Mouse (Mus musculus): ENCODE measurements around the gene Tmem150c.

Tmem150c gene

GRCm38 (mm10) chr5:100102395-100102794 is 57.2 kb downstream of the Tmem150c start:
- no peak for DNase-seq (ENCODE audit: inconsistent age in 2 of 2, low spot score in 1 of 2)

DNA sequence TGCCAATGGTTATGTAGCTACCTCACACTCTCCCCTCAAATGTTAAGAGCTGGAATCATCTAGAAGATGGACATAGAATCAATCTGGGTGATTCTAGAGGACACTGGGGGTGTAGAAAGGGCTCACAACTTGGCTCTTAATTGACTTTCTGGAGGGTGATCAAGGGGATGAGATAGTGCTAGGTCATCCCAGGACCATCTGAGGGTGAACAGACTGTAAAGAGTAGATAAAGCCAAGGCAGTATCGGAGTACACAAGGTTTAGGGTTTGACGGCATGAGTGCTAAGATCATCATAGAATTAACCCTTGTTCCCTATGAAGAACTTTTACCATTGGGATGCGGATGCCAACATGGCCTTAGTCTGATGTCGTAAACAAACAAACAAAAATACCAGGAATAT is 61.6 kb downstream of the Tmem150c start:
- DNase-seq (ENCODE audit: inconsistent age in 2 of 2, low spot score in 1 of 2): no peak

DNA sequence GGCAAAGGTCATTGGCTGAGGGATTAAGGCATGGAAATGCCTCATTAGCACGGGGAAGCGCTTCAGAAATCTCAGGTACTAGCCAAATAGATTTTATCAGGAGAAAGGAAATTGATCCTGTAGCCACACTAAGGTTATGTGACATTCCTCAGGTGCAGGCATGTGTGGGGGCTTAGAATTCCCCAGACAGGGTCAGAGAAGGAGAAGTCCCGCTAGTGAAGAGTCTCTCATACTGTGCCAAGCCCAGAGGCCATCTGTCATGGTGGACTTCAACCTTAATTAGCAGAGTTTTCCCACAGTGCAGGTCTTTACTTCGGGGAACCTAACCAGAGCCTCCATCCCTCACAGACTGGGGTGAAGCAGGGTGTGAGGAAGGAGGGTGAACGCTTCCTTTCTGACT is 62.7 kb downstream of the Tmem150c start:
- no peak for DNase-seq (ENCODE audit: inconsistent age in 2 of 2, low spot score in 1 of 2)

- DNase-seq (ENCODE audit: inconsistent age in 2 of 2, low spot score in 1 of 2): no peak
Observed at GRCm38 (mm10) chr5:100091602-100092001, 68.0 kb downstream of the Tmem150c start.

DNA sequence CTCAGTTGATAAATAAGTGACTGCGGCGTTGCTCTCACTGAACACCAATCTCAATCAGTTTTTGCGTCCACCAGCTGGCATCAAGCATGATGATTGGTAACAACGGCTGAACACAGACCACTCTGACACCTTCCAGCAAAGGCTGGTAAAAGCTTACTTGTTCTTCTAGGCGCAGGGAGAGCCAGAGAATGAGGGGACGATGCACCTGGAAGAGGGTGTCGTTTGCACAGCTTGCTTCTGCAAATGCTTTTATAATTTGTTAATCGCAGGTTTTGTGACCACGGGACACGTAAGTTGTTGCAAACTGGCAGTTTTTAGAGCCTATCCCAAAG is 68.4 kb downstream of the Tmem150c start:
- no peak for DNase-seq (ENCODE audit: inconsistent age in 2 of 2, low spot score in 1 of 2)

DNA sequence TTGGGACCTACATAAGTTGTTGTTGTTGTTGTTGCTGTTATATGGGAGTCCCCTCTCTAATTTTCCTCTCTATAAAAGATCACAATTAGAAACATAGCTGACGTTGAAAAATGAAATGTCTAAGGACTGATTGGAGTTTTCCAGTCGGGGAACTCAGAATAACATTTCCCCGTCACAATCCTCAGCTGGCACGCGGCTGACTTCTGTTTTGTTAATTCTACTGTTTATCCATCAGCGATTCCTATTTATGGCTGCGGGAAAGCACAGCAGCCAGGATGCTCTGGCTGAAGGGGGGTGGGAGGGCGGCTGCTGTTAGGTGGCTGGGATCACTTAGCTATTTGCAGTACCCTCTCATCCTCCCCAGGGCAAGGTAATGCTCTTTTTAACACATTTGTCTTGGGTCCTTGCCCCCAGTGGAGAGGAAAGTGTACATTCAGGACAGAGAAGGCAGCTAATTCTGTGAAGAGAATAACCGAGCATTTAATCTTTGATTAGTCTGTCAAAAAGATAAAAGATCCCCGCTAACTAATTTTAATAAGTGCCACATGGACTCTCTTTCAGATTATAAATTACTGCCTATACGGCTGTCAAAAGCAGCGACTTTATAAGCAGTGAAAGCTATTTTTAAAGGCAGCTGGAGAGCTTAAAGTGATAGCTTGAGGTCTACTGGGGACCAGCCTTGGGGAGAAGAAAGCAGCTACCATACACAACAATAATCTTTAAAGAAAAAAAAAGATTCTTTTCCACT is 68.9 kb downstream of the Tmem150c start:
- no peak for DNase-seq (ENCODE audit: inconsistent age in 2 of 2, low spot score in 1 of 2)

DNA sequence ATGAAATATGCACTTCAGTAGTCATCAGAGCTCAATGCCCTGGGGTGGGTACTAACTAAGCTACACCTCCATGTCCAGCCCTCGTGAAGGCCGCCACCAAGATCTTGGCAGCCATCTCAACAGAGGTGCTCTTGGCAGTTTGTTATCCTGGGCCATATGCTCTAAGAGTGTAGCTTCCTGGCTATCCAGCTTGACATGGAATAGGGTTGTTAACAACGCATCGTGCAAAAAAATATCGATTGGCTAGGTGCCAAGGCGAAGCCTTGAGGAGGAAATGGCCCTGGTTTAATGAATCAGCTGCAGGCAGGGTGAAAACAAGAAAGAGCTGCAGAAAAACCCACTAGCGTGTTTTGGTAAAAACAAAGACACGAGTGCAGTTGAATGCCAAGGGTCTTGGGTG is 74.5 kb downstream of the Tmem150c start:
- DNase-seq (ENCODE audit: inconsistent age in 2 of 2, low spot score in 1 of 2): peak in 1 of 2 experiments; percentile 67

DNA sequence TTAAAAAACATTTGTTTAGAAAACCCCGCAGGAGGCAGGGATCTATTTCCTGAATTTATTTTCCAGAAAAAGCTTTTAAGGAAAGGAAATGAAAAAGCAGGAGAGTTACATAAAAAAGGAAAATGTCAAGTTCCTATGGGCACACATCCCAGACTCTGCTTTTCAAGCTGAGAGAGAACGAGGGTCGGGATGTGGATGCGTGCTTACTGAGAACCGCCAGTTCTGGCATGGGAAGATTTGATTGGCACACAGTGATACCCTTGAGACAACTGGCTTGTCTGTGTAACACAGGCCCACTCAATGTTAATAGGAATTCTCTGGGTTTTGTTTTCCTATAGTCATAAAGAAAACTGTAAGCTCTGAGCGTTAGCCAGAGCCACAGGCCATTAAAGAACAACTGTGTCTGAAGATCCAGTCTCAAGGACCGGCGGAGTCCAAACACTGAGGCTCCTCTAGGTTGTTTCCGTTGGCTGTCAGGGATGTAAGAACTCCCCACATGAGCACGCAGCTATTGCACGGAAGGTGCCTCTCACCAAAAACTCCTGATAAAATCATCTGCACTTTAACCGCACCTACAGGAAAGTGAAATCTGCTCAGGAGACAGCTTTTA is 75.5 kb downstream of the Tmem150c start:
- no peak for DNase-seq (ENCODE audit: inconsistent age in 2 of 2, low spot score in 1 of 2)

- no peak for DNase-seq (ENCODE audit: inconsistent age in 2 of 2, low spot score in 1 of 2)
Observed at GRCm38 (mm10) chr5:100082006-100082405, 77.6 kb downstream of the Tmem150c start.

DNA sequence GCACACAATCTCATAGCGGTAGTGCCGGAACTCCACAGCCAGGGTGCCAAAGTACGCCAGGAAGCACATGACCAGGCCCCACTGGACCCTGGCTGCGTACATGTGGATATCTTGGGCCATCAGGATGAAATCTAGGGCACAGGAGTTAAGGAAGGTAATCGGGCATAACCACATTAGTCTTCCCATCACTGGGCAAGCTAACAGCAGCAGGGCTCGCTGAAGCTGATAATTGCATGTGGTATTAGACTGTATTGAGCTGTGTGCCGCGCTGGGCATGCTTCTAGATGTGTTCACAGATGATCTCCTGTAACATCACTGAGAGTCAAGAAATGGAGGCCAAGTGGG is 79.7 kb downstream of the Tmem150c start:
- DNase-seq (ENCODE audit: inconsistent age in 2 of 2, low spot score in 1 of 2): no peak

DNA sequence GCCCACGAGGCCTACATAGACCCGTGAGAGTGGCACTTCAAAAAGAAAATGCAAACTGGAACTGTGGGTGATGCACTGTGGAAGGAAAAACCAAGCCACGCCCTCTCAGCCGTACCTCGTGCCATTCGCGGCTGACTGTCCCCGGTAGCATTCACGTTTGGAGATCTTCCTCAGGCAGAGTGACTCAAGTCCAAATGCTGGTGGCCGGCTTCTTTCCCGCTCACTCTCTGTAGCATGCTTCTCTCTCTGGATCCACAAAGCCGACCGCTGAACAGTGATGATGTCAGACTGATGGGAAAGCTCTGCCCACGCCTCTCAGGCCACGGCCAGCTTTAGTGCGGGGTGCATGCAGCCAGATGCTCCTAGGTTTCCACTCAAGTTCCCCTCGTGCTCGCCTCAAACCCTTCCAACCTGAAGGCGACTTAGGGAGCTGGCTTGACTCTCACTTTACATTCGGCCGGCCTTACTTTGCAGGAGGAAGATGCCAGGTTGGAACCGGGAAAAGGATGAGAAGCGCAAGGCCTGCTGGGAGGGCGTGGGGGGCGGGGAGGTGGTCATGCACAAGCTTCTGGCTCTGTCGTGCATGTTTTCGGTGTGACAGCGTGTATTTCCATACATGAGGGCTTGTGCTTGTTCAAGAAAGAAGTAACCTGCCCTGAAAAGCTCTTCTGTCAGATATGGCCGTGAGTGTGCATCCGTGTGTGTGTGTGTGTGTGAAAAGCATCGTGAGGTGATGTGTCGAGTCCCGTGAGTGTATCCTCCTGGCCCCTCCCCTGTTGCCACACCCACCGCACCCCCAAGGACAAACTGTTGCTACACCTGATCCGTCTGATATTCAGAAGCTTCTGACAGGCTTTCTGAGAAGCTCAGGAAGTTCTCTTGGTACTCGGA is 80.3 kb downstream of the Tmem150c start:
- DNase-seq (ENCODE audit: inconsistent age in 2 of 2, low spot score in 1 of 2): peak in 1 of 2 experiments; percentile 56

DNA sequence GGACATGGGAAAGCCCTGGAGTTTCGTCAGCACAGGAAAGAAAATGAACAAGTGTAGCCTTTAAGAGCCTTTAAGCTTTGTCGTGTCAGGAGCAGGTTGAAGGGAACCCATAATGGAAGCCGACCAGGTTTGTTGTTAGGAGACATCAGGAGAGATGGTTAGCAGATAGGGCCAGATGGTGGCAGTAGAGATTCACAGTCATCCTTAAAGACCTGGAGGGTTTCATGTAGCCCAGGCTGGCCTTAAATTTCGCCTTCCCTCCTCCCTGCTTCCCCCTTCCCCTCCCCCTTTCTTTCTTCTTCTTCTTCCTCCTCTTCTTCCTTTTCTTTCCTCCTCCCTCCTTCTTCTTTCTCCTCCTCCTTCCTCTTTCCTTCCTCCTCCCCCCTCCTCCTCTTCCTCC is 85.0 kb downstream of the Tmem150c start:
- no peak for DNase-seq (ENCODE audit: inconsistent age in 2 of 2, low spot score in 1 of 2)

DNA sequence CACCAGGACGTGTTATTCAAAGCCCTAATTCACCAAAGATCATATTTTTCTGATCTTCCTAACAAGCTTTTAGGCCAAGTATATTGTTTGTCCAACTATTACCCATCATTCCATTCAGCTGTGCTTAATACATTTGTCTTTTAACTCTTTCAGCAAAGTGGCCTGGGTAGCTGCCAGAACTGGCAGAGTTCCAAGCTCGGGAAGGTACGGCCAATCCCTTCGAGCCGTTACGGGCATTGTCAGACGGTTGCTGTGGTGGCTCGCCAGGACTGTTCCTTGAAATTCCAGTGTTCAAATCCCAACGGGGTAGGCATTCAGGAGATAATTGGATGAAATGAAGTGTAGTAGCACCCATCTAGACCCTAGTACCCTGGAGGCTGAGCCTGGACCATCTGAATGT is 87.1 kb downstream of the Tmem150c start:
- no peak for DNase-seq (ENCODE audit: inconsistent age in 2 of 2, low spot score in 1 of 2)

GRCm38 (mm10) chr5:100071541-100071940 is 88.1 kb downstream of the Tmem150c start:
- no peak for DNase-seq (ENCODE audit: inconsistent age in 2 of 2, low spot score in 1 of 2)

DNA sequence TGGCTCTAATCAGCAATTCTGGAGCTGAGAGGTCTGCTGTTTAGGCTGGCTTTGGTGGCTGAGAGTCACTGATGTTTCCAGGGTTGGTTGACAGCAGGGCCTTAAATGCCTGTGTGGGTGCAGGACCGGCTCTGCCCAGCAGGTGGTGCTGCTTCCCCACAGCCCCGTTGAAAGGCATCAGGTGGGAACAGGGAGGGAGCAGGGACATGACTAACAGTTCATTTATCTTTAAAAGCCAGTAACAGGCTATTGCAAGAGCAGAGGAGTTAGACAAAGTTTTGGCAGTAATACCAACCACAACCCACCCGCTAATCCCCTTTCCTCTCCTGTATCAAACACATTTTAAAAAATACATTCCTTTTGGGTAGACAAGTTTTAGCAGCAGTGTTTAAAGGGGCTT is 89.4 kb downstream of the Tmem150c start:
- peak; percentile 87 to 97 for DNase-seq (ENCODE audit: inconsistent age in 2 of 2, low spot score in 1 of 2)

GRCm38 (mm10) chr5:100069526-100069925 is 90.1 kb downstream of the Tmem150c start:
- no peak for DNase-seq (ENCODE audit: inconsistent age in 2 of 2, low spot score in 1 of 2)

DNA sequence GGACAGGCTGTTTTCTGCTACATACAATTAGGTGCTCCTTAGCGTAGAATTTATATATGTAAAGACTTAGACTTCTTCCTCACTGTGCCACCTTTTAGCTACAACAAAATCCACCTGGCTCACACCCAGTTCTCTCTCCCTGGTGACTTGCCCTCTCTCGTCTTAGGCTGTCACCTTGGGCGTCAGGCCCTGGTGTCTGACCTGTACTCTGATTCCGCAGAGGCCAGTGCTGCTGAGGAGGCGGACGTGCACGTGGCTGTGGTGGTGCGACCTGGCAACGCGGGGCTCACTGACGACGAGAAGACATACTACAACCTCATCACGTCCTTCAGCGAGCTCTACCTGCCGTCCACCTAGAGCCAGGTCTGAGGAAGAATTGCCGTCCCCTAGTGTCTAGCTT is 92.0 kb downstream of the Tmem150c start:
- DNase-seq (ENCODE audit: inconsistent age in 2 of 2, low spot score in 1 of 2): no peak

GRCm38 (mm10) chr5:100060876-100061275 is 98.7 kb downstream of the Tmem150c start:
- DNase-seq (ENCODE audit: inconsistent age in 2 of 2, low spot score in 1 of 2): no peak

DNA sequence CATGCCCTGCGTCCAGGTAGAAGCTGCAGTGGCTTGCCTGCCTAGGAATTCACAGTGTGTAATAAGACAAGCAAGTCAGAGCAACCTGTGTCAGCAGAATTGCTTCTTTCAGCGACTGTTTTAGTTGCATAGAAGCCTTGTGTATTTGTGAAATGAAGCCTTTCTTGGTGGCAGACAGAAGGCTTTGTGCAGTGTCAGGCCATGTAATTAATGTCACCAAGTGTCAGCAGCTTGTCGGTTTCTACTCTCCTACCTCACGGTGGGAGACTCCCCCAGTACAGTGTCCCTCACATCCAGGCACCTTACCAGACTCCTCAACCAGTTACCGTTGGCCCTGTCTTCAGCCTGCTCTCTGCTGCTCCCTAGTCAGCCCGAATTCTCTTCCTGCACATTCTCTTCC is 100.3 kb downstream of the Tmem150c start:
- DNase-seq (ENCODE audit: inconsistent age in 2 of 2, low spot score in 1 of 2): no peak

- DNase-seq (ENCODE audit: inconsistent age in 2 of 2, low spot score in 1 of 2): no peak
Observed at GRCm38 (mm10) chr5:100058729-100059128, 100.9 kb downstream of the Tmem150c start.

DNA sequence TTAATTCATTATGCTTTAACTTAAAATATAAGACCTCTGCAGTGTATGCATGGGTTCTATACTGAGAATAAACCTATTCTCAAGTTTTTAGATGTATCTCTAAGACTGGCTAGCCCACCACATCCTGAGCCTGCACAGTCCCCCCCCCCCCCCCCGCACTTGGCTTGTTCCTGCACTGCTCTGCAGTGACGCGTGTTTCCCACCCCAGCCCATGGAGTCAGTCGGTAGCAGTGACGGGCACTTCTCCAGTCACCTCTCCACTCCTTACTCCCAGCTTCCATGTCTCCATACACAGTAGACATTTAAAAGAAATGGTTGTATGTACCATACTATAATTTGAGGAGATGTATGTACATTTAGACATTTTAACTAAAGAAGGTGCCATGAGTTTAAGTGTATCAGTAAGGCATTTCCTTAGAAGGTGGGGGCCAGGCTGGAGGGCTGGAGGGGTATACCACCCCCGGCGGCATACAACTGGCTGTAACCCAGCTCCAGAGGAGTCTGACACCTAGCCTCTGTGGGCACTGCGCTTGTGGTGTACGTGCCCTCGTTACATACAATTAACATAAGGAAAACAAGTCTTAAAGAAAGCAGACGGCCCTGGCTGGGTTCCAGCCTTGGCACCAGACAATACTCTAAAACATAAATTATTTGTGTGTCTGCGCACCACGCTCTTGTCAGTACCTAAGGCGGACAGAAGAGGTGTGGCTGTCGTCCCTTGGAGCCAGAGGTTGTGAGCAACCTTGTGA is 102.0 kb downstream of the Tmem150c start:
- DNase-seq (ENCODE audit: inconsistent age in 2 of 2, low spot score in 1 of 2): no peak
